Mouse (Mus musculus) lung, adult 18-20 months (tissue): Measurements from ENCODE around the gene Ripk3.

ENCODE experiments used
- DNase-seq, 2 experiments: peaks; one replicate each; pipeline ENCODE4 v3.0.0; 2022; ENCODE audit warnings: mixed read lengths in 2 of 2

Ripk3 gene

GRCm38 (mm10) chr14:55761163-55761562 lies 27.5 kb downstream of the Ripk3 start, which contains the start of gene Ltb4r2:
Gene Ltb4r2, plus strand, starts transcription at chr14:55761428.
- DNase-seq, result no peak

GRCm38 (mm10) chr14:55760156-55760555 lies 28.5 kb downstream of the Ripk3 start:
- peak; percentile 81 to 88 for DNase-seq

- peak in 1 of 2 experiments; percentile 37 for DNase-seq
Observed at GRCm38 (mm10) chr14:55758363-55758784, 30.3 kb downstream of the Ripk3 start, which contains the start of gene Cideb. Gene Cideb, minus strand, starts transcription at chr14:55758458.

GRCm38 (mm10) chr14:55757566-55757965 lies 31.1 kb downstream of the Ripk3 start:
- DNase-seq, result no peak

- no peak for DNase-seq
Observed at GRCm38 (mm10) chr14:55747051-55747847, 41.4 kb downstream of the Ripk3 start.

DNA sequence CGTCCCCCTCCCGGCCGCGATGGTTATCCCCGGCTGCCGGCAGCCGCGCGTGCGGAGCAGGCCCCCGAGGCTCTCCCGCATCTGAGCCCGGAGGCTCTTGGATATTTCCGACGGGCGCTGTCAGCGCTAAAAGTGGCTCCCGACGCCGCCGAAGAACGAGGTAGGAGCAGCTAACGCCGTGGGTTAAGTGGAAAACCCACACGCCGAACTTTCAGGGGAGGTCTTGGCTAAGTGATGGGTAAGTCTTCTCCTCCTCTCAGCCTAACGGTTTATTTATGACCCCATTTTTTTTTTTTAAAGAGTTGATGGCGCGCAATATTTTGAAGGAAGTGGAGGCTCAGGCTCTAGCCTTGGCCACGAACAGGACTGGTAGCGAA lies 42.8 kb downstream of the Ripk3 start:
- no peak for DNase-seq

DNA sequence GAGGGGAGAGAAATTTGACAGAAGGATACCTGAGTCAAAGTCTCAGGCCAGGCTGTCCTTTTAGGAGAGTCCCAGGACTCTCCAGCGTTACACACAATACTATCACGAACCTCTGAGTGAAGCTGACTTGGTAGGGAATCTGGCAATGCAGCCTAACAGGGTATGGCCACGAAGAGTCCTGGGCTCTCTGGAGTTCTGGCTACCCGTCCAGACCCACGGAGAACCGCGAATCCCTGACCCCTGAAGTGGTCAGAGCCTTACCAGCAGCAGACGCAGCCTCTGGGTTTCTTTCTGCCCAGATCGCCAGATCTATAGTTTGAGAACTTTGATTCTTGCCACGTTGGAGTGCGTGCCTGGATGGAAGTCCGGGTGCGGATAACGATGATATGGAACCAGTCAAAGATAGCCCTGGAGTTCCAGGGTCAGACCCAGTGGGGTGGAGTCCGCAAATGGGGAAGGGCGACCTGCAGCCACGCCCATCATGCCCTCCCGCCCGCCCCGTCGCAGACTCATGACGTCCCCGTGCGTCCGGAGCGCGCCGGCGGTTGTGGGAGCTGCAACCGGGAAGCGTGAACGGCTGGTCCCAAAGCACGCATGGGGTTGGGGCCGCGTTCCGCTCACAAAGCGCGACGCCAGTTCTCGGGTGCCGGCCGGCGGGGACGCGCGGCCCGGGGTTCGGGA lies 43.3 kb downstream of the Ripk3 start, which contains the start of the genes Dhrs1 and Nop9:
TSS of gene Dhrs1 (minus strand) at position 511 of the 681 bp plus-strand sequence.
TSS of gene Nop9 (plus strand) at position 514 of the 681 bp plus-strand sequence.
- DNase-seq, result peak; percentile 85 to 88

DNA sequence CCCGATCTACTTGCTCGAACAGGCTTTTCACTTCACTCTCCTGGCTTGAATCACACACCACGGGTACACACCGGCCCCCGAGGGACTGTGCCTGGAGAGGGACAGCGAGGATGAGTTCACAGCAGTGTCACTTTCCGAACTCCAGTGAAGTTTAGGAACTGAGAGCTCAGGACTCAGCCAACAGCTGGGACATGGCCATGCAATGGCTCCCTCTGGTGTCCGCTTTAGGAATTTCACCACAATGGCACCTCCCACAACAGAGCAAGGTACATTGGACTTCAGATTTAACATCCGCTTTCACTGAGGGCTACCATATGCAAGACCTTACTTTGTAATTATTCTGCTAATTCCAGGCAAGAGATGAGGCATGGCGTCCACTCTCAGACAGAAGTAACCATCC lies 45.0 kb downstream of the Ripk3 start:
- peak; percentile 84 to 86 for DNase-seq

DNA sequence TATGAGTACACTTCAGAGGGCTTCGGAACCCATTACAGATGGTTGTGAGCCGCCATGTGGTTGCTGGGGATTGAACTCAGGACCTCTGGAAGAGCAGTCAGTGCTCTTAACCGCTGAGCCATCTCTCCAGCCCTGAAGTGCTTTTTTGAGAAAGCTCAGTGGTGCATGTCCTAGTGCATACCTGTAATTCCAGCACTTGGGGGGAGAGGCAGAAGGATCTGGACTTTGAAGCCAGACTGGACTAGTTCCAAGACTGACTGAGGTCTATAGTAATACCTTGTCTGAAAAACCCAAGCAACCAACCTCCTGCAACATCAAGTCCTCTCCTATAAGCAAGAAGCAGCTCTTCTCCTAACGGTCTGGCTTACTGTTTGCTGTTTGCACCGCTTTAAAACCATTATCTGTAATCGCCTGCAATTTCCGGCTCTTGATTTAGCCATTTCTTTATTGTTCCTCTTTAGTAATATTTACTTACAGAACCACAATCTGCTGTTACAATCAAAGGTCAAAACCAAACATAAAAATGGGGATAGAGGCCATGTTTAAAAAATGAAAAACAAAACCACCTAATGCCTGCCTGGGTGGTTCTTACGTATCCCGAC lies 51.5 kb downstream of the Ripk3 start:
- DNase-seq, result no peak

DNA sequence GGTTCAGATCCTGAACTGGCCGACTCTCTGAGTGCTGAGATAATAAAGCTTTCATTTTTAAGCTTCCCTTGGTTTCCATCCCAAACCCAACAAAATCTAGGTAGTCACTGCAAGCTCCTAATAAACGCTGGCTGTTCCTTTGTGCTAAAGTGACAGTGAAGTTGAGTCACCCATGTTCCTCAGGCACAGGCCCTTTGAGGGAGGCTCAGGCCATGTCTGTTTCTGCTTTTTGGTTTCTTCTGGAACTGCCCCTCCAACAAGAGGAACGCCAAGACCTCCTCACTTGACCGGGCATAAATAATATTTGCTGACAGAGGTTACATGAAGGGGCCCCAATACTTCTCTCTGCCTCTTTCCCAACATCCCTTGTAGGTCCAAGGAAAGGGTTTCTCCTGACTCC lies 52.9 kb downstream of the Ripk3 start:
- no peak for DNase-seq

- no peak for DNase-seq
Observed at GRCm38 (mm10) chr14:55735334-55735733, 53.3 kb downstream of the Ripk3 start.
